Comparison of ENCODE assay signal across 8 mouse cellular contexts in genomic region chr10:20907044-20907443, GRCm38 (mm10). TPM values are rescaled to one million over a fixed set of nuclear protein-coding genes. Genes with fewer than 3 reads are reported as not detected.
DNase-seq lines count a peak whose midpoint lies in the region; ATAC-seq and TF ChIP-seq lines count a peak whose summit lies in the region.

No protein-coding gene starts in this region.

- H3K4me1 ChIP-seq in hindbrain, embryonic 13.5 days (replicated peaks), result no peaks in the 10 kb centered on the region; the same call in 1 of the 2 replicates
- H3K4me1 ChIP-seq in hindbrain, embryonic 11.5 days (replicated peaks; ENCODE audit: control insufficient read depth, insufficient read depth, low read length), result no peaks in the 10 kb centered on the region
- peaks cover 3 to 26% of the 10 kb centered on the region in 2 experiments; a peak in 3 of 4 replicates for H3K4me1 ChIP-seq in MEL (ENCODE audit: control insufficient read depth in 1 of 2, insufficient read depth in 2 of 2, low read length in 2 of 2)
- H3K4me1 ChIP-seq in heart, embryonic 12.5 days (replicated peaks), result peaks cover 31% of the 10 kb centered on the region

- TF ChIP-seq EP300 in MEL (IDR thresholded peaks at IDR 0.05; ENCODE audit: low read depth in 1 of 2, low read length in 2 of 2), result peak; percentile 81 to 89

- intact Hi-C loops in left cerebral cortex, postnatal 10 days (cut with DNase I), result no loop called here

- no peaks in the 10 kb centered on the region for H3K79me2 ChIP-seq in MEL (ENCODE audit: control insufficient read depth, insufficient read depth, low read length, poor library complexity)

- DNase-seq in hindbrain, embryonic 11.5 days (ENCODE audit: low spot score), result no peak
- DNase-seq in MEL (ENCODE audit: low read depth, low spot score), result peak; percentile 74
- no peak for DNase-seq in right cerebral cortex, postnatal 14 days
- DNase-seq in left cerebral cortex, postnatal 10 days (ENCODE audit: extremely low spot score in 1 of 2, low spot score in 2 of 2), result no peak
- DNase-seq in right cerebral cortex, postnatal 25 days, result no peak

- no peaks in the 10 kb centered on the region for H3K36me3 ChIP-seq in hindbrain, embryonic 13.5 days
- H3K36me3 ChIP-seq in hindbrain, embryonic 11.5 days (ENCODE audit: control insufficient read depth, insufficient read depth, low read length), result no peaks in the 10 kb centered on the region
- H3K36me3 ChIP-seq in MEL (ENCODE audit: control insufficient read depth in 1 of 2, insufficient read depth in 2 of 2, low read length in 2 of 2), result peaks cover 0 to 18% of the 10 kb centered on the region in 2 experiments; a peak in 2 of 4 replicates
- no peaks in the 10 kb centered on the region for H3K36me3 ChIP-seq in heart, embryonic 12.5 days

- no peaks in the 10 kb centered on the region for H3K9me3 ChIP-seq in hindbrain, embryonic 13.5 days
- H3K9me3 ChIP-seq in hindbrain, embryonic 11.5 days (ENCODE audit: control insufficient read depth, low read length), result no peaks in the 10 kb centered on the region
- no peaks in the 10 kb centered on the region for H3K9me3 ChIP-seq in MEL (replicated peaks; ENCODE audit: insufficient read depth, low read length)
- H3K9me3 ChIP-seq in heart, embryonic 12.5 days (replicated peaks), result no peaks in the 10 kb centered on the region

- TF ChIP-seq CTCF in MEL (IDR thresholded peaks at IDR 0.05 in 2 of 3, conservative IDR thresholded peaks at IDR 0.05 in 1 of 3; ENCODE audit: control insufficient read depth in 1 of 3, insufficient read depth in 1 of 3, low read depth in 2 of 3, low read length in 3 of 3, poor library complexity in 1 of 3, severe bottlenecking in 1 of 3), result no peak

- no peak overlapping the region for H3K9ac ChIP-seq in hindbrain, embryonic 13.5 days
- H3K9ac ChIP-seq in hindbrain, embryonic 11.5 days (ENCODE audit: low read depth, low read length), result no peak overlapping the region
- no peak overlapping the region for H3K9ac ChIP-seq in MEL (ENCODE audit: control insufficient read depth, low read depth, low read length, poor library complexity, severe bottlenecking)
- H3K9ac ChIP-seq in heart, embryonic 12.5 days, result no peak overlapping the region

- no peak overlapping the region for H3K4me3 ChIP-seq in hindbrain, embryonic 13.5 days
- no peak overlapping the region for H3K4me3 ChIP-seq in hindbrain, embryonic 11.5 days (ENCODE audit: low read depth, low read length)
- H3K4me3 ChIP-seq in MEL (ENCODE audit: control insufficient read depth in 1 of 2, insufficient read depth in 1 of 2, low read depth in 2 of 2, low read length in 2 of 2), result no peak overlapping the region
- H3K4me3 ChIP-seq in heart, embryonic 12.5 days, result no peak overlapping the region

- WGBS in hindbrain, embryonic 13.5 days, result 64% methylated on average over 6 of the region's 6 CpGs
- 87% methylated on average over 6 of the region's 6 CpGs for WGBS in hindbrain, embryonic 11.5 days
- WGBS in heart, embryonic 12.5 days, result 7% methylated on average over 6 of the region's 6 CpGs

- TF ChIP-seq POLR2A in MEL (IDR thresholded peaks at IDR 0.05; ENCODE audit: control insufficient read depth in 1 of 2, insufficient read depth in 1 of 2, low read depth in 1 of 2, low read length in 2 of 2, poor library complexity in 1 of 2), result no peak

- no peak for TF ChIP-seq RAD21 in MEL (IDR thresholded peaks at IDR 0.05; ENCODE audit: low read depth, low read length)

- H3K27me3 ChIP-seq in hindbrain, embryonic 13.5 days, result no peaks in the 10 kb centered on the region
- H3K27me3 ChIP-seq in hindbrain, embryonic 11.5 days (ENCODE audit: control insufficient read depth, insufficient read depth, low read length), result no peaks in the 10 kb centered on the region
- H3K27me3 ChIP-seq in MEL (ENCODE audit: control insufficient read depth in 1 of 2, insufficient read depth in 2 of 2, low read length in 2 of 2), result no peaks in the 10 kb centered on the region
- no peaks in the 10 kb centered on the region for H3K27me3 ChIP-seq in heart, embryonic 12.5 days (replicated peaks)

- no peak overlapping the region for H3K4me2 ChIP-seq in hindbrain, embryonic 13.5 days
- no peak overlapping the region for H3K4me2 ChIP-seq in hindbrain, embryonic 11.5 days (replicated peaks; ENCODE audit: low read depth, low read length)
- peak overlapping the region; percentile 34; the same call in 1 of the 2 replicates for H3K4me2 ChIP-seq in heart, embryonic 12.5 days

- no peak overlapping the region for H3K27ac ChIP-seq in hindbrain, embryonic 13.5 days
- no peak overlapping the region for H3K27ac ChIP-seq in hindbrain, embryonic 11.5 days (ENCODE audit: low read depth, low read length)
- peak overlapping the region; percentile 79; the same call in 1 of the 2 replicates for H3K27ac ChIP-seq in MEL (ENCODE audit: control insufficient read depth, low read depth, low read length)
- H3K27ac ChIP-seq in heart, embryonic 12.5 days (ENCODE audit: poor library complexity, severe bottlenecking), result peak overlapping the region; percentile 66

- ATAC-seq in hindbrain, embryonic 13.5 days (ENCODE audit: low FRiP score), result 0 out of 2 replicates have a peak, but pooled peaks have one; percentile 59
- no peak for ATAC-seq in hindbrain, embryonic 11.5 days (ENCODE audit: low FRiP score)
- peak; percentile 90 for ATAC-seq in heart, embryonic 12.5 days (ENCODE audit: insufficient number of reproducible peaks, low FRiP score)
- peak; percentile 75 for ATAC-seq in megakaryocyte, adult 5-6 weeks (ENCODE audit: poor library complexity, severe bottlenecking)

TF ChIP-seq in MEL, 35 proteins besides CTCF, POLR2A, EP300 and RAD21:
- TF ChIP-seq MAX (IDR thresholded peaks at IDR 0.05; ENCODE audit: low read length) (peak; percentile 73), USF1 (IDR thresholded peaks at IDR 0.05; ENCODE audit: low read depth, low read length) (0 out of 2 replicates have a peak, but pooled peaks have one; percentile 20), MAZ (IDR thresholded peaks at IDR 0.05; ENCODE audit: low read depth, low read length) (0 out of 2 replicates have a peak, but pooled peaks have one; percentile 56), JUND (IDR thresholded peaks at IDR 0.05; ENCODE audit: low read depth, low read length) (no peak), ETS1 (IDR thresholded peaks at IDR 0.05; ENCODE audit: low read depth, low read length) (peak; percentile 100), MYC (IDR thresholded peaks at IDR 0.05; ENCODE audit: low read depth, low read length) (no peak), GATA1 (IDR thresholded peaks at IDR 0.05; ENCODE audit: low read depth, low read length) (peak; percentile 82), KAT2A (conservative IDR thresholded peaks at IDR 0.05; ENCODE audit: low read depth, low read length) (0 out of 2 replicates have a peak, but pooled peaks have one; percentile 33), TCF12 (IDR thresholded peaks at IDR 0.05; ENCODE audit: low read depth, low read length) (peak; percentile 87), ZC3H11A (IDR thresholded peaks at IDR 0.05; ENCODE audit: low read depth, low read length) (no peak), SIN3A (IDR thresholded peaks at IDR 0.05; ENCODE audit: low read length) (peak; percentile 77), MAFK (IDR thresholded peaks at IDR 0.05; ENCODE audit: borderline replicate concordance, low read depth, low read length) (0 out of 2 replicates have a peak, but pooled peaks have one; percentile 54), MXI1 (IDR thresholded peaks at IDR 0.05; ENCODE audit: low read depth, low read length) (peak; percentile 42), RCOR1 (IDR thresholded peaks at IDR 0.05; ENCODE audit: low read depth, low read length) (peak; percentile 76), NELFE (IDR thresholded peaks at IDR 0.05; ENCODE audit: low read depth, low read length) (no peak), BHLHE40 (IDR thresholded peaks at IDR 0.05; ENCODE audit: borderline replicate concordance, low read depth, low read length) (peak; percentile 88), MYB (IDR thresholded peaks at IDR 0.05; ENCODE audit: low read depth, low read length) (0 out of 2 replicates have a peak, but pooled peaks have one; percentile 14), SMC3 (IDR thresholded peaks at IDR 0.05; ENCODE audit: low read depth, low read length) (no peak), TAL1 (IDR thresholded peaks at IDR 0.05; ENCODE audit: low read length) (peak; percentile 55)

RNA-seq across cellular contexts. Expression of gene Ahi1, which starts 45.3 kb away (rescaled TPM):
- 59.5 and 60.1 TPM in 2 replicates for polyA plus RNA-seq in hindbrain, embryonic 13.5 days (2015; fragmentation: Nextera tagmentation; extraction: Ambion mirVana)
- polyA plus RNA-seq in hindbrain, embryonic 11.5 days (2014; fragmentation: Nextera tagmentation; extraction: Ambion mirVana), result 23.1 and 23.2 TPM in 2 replicates
- 3.0 and 3.3 TPM in 2 replicates for total RNA-seq in MEL (2012; rRNA removed)
- 1 to 10 TPM in 1 of 2 experiments, not detected in 1; 3.6 TPM for polyA plus RNA-seq in MEL (2012; ENCODE audit: insufficient read depth in 1 of 2, insufficient read length in 2 of 2, low read depth in 1 of 2, low replicate concordance in 2 of 2, missing spikeins in 1 of 2)
- 5.1 and 5.4 TPM in 2 replicates for polyA plus RNA-seq in heart, embryonic 12.5 days (2016; fragmentation: Nextera tagmentation; extraction: Ambion mirVana)
- 3.3 TPM in 2 replicates for total RNA-seq in megakaryocyte, adult 5-6 weeks (2015)
- total RNA-seq in megakaryocyte, adult 5-6 weeks (2017), result 3.3 TPM in 2 replicates
- total RNA-seq in left cerebral cortex, postnatal 10 days (2021), result 100 to 1,000 TPM; 203 to 215 TPM

Comparison
In these comparisons a context has a peak if more than half of its experiments do, and no peak if none do; other contexts are left out.
1. H3K27ac ChIP-seq: peak in MEL (single experiment) and heart, embryonic 12.5 days (single experiment); none in hindbrain, embryonic 13.5 days (single experiment) and hindbrain, embryonic 11.5 days (single experiment).